ENCODE assay signal across 12 mouse cellular contexts in genomic region chr5:105625504-105626150, GRCm38 (mm10).
DNase-seq lines count a peak whose midpoint lies in the region; ATAC-seq and TF ChIP-seq lines count a peak whose summit lies in the region.
"Had no signal": no experiment of that assay in that cellular context is flagged by ENCODE, and none has a peak within 500 bp of the region (broad histone marks: within the 10 kb centered on the region; RNA-seq: fewer than 3 reads in every experiment).

No protein-coding gene starts in this region.

- H3K4me1 ChIP-seq in limb, embryonic 12.5 days (replicated peaks): peaks cover 13% of the 10 kb centered on the region
- peaks cover 9% of the 10 kb centered on the region for H3K4me1 ChIP-seq in limb, embryonic 10.5 days
- H3K4me1 ChIP-seq in heart, embryonic 10.5 days: peaks cover 19% of the 10 kb centered on the region
- no peaks in the 10 kb centered on the region for H3K4me1 ChIP-seq in kidney, adult 2 months (ENCODE audit: control insufficient read depth, insufficient read depth, low read length)
- H3K4me1 ChIP-seq in liver, postnatal 0 days (ENCODE audit: insufficient read depth): peaks cover 14% of the 10 kb centered on the region; the same call in 1 of the 2 replicates

- 70% methylated on average over 8 of the region's 8 CpGs for WGBS in limb, embryonic 12.5 days
- WGBS in limb, embryonic 10.5 days: 77% methylated on average over 8 of the region's 8 CpGs
- 63% methylated on average over 8 of the region's 8 CpGs for WGBS in heart, embryonic 10.5 days
- WGBS in kidney, adult 2 months: 66% methylated on average over 8 of the region's 8 CpGs
- WGBS in liver, postnatal 0 days (ENCODE audit: insufficient replicate concordance): 45% methylated on average over 8 of the region's 8 CpGs

- no peak for ATAC-seq in limb, embryonic 12.5 days (ENCODE audit: insufficient number of reproducible peaks, insufficient read depth, low FRiP score, low TSS enrichment, low read depth)
- peak; percentile 52 for ATAC-seq in liver, postnatal 0 days
- ATAC-seq: forebrain, embryonic 14.5 days had no signal

- no peak for TF ChIP-seq POLR2A in kidney, adult 2 months (IDR thresholded peaks at IDR 0.05; ENCODE audit: low read depth, low read length)

- H3K36me3 ChIP-seq in limb, embryonic 12.5 days: no peaks in the 10 kb centered on the region
- H3K36me3 ChIP-seq in limb, embryonic 10.5 days: no peaks in the 10 kb centered on the region
- H3K36me3 ChIP-seq in heart, embryonic 10.5 days: no peaks in the 10 kb centered on the region
- H3K36me3 ChIP-seq in kidney, adult 2 months (ENCODE audit: control insufficient read depth, insufficient read depth, low read length): no peaks in the 10 kb centered on the region
- no peaks in the 10 kb centered on the region for H3K36me3 ChIP-seq in liver, postnatal 0 days (replicated peaks; ENCODE audit: insufficient read depth, low read length)
- H3K36me3 ChIP-seq: G1E; hindbrain, embryonic 13.5 days; stomach, embryonic 15.5 days had no signal

- no peak for TF ChIP-seq EP300 in liver, postnatal 0 days (IDR thresholded peaks at IDR 0.05; ENCODE audit: low read depth)

- no peaks in the 10 kb centered on the region for H3K9me3 ChIP-seq in limb, embryonic 12.5 days
- no peaks in the 10 kb centered on the region for H3K9me3 ChIP-seq in limb, embryonic 10.5 days (replicated peaks)
- H3K9me3 ChIP-seq in heart, embryonic 10.5 days: no peaks in the 10 kb centered on the region
- no peaks in the 10 kb centered on the region for H3K9me3 ChIP-seq in liver, postnatal 0 days (ENCODE audit: low read length)
- H3K9me3 ChIP-seq: G1E; hindbrain, embryonic 13.5 days; stomach, embryonic 15.5 days had no signal

- no peak overlapping the region for H3K9ac ChIP-seq in limb, embryonic 12.5 days (replicated peaks)
- H3K9ac ChIP-seq in liver, postnatal 0 days (replicated peaks): no peak overlapping the region
- H3K9ac ChIP-seq: hindbrain, embryonic 13.5 days; stomach, embryonic 15.5 days had no signal

- H3K4me3 ChIP-seq in limb, embryonic 12.5 days (replicated peaks): no peak overlapping the region
- no peak overlapping the region for H3K4me3 ChIP-seq in limb, embryonic 10.5 days
- no peak overlapping the region for H3K4me3 ChIP-seq in heart, embryonic 10.5 days
- no peak overlapping the region for H3K4me3 ChIP-seq in kidney, adult 2 months (ENCODE audit: insufficient read depth, low read depth, low read length)
- H3K4me3 ChIP-seq in liver, postnatal 0 days (ENCODE audit: low read depth, low read length): no peak overlapping the region
- H3K4me3 ChIP-seq: hindbrain, embryonic 13.5 days; stomach, embryonic 15.5 days had no signal

- no peak overlapping the region for H3K4me2 ChIP-seq in limb, embryonic 12.5 days
- H3K4me2 ChIP-seq in liver, postnatal 0 days (ENCODE audit: low read depth, low read length): no peak overlapping the region
- H3K4me2 ChIP-seq: hindbrain, embryonic 13.5 days; stomach, embryonic 15.5 days had no signal

- H3K27me3 ChIP-seq in limb, embryonic 12.5 days: no peaks in the 10 kb centered on the region
- no peaks in the 10 kb centered on the region for H3K27me3 ChIP-seq in limb, embryonic 10.5 days (ENCODE audit: low read depth, poor library complexity, severe bottlenecking)
- no peaks in the 10 kb centered on the region for H3K27me3 ChIP-seq in heart, embryonic 10.5 days (ENCODE audit: insufficient read depth, poor library complexity, severe bottlenecking)
- H3K27me3 ChIP-seq in kidney, adult 2 months (replicated peaks; ENCODE audit: control insufficient read depth, insufficient read depth, low read length): no peaks in the 10 kb centered on the region
- no peaks in the 10 kb centered on the region for H3K27me3 ChIP-seq in liver, postnatal 0 days (ENCODE audit: insufficient read depth, low read length)
- H3K27me3 ChIP-seq: hindbrain, embryonic 13.5 days; stomach, embryonic 15.5 days had no signal

- H3K27ac ChIP-seq in limb, embryonic 12.5 days: peak overlapping the region; percentile 45; the same call in 1 of the 2 replicates
- H3K27ac ChIP-seq in limb, embryonic 10.5 days: no peak overlapping the region
- peak overlapping the region; percentile 42; the same call in 1 of the 2 replicates for H3K27ac ChIP-seq in heart, embryonic 10.5 days
- peak overlapping the region; percentile 85 for H3K27ac ChIP-seq in kidney, adult 2 months (ENCODE audit: insufficient read depth, low read depth, low read length)
- peak overlapping the region; percentile 59 for H3K27ac ChIP-seq in liver, postnatal 0 days (ENCODE audit: low read depth)
- H3K27ac ChIP-seq: hindbrain, embryonic 13.5 days; stomach, embryonic 15.5 days had no signal

- no peak for TF ChIP-seq CTCF in kidney, adult 2 months (conservative IDR thresholded peaks at IDR 0.05; ENCODE audit: insufficient read depth, insufficient read length, low read depth, low read length)
- no peak for TF ChIP-seq CTCF in liver, postnatal 0 days (IDR thresholded peaks at IDR 0.05; ENCODE audit: low read depth)

- DNase-seq in limb, embryonic 10.5 days (ENCODE audit: low spot score): no peak
- no peak for DNase-seq in heart, embryonic 10.5 days (ENCODE audit: low spot score)
- peak; percentile 73 for DNase-seq in kidney, adult 2 months
- DNase-seq in liver, postnatal 0 days: no peak
- DNase-seq in Muller cell, postnatal 12 days (ENCODE audit: inconsistent ontology term): no peak
- no peak for DNase-seq in urinary bladder, postnatal 25 days (ENCODE audit: low spot score)
- DNase-seq in right cerebral cortex, postnatal 14 days: no peak
